Mouse (Mus musculus) embryonic facial prominence, embryonic 14.5 days (tissue): ENCODE measurements at regions not wholly inside any gene's neighbourhood (a gene's known extent, or its start where the extent isn't known, plus 50 kb on each side); places are given as distances from the start of the nearest gene placed in this dataset.

Experiments used
- ATAC-seq: fragments of 200-750 bp; cut with Nextera tagmentation; 2 replicates; pipeline ENCODE4 v1.8.0; 2017; ENCODE audit warnings: low read depth, moderate number of reproducible peaks, moderate TSS enrichment
- DNase-seq: peaks from one replicate; pipeline ENCODE4 v3.0.0-alpha.2; 2015; ENCODE audit warnings: low spot score
- H3K27ac ChIP-seq: fragments of 300-500 bp; sonication (generic); replicated peaks from 2 replicates; pipeline ENCODE4 v1.5.1; 2014; ENCODE audit warnings: low read depth, mild to moderate bottlenecking, low read length, moderate library complexity
- H3K27me3 ChIP-seq: fragments of 300-500 bp; sonication (generic); replicated peaks from 2 replicates; pipeline ENCODE4 v1.6.1; 2014; ENCODE audit warnings: low read length; ENCODE audit not compliant: control insufficient read depth, insufficient read depth
- H3K36me3 ChIP-seq: fragments of 300-500 bp; sonication (generic); 2 replicates; pipeline ENCODE4 v1.6.1; 2014; ENCODE audit warnings: low read length, mixed read lengths; ENCODE audit not compliant: control insufficient read depth, insufficient read depth
- H3K4me1 ChIP-seq: fragments of 300-500 bp; sonication (generic); 2 replicates; pipeline ENCODE4 v1.6.1; 2014; ENCODE audit warnings: antibody characterized with exemption, low read length; ENCODE audit not compliant: control insufficient read depth, insufficient read depth
- H3K4me2 ChIP-seq: fragments of 300-500 bp; sonication (generic); 2 replicates; pipeline ENCODE4 v1.6.1; 2014; ENCODE audit warnings: low read depth, mild to moderate bottlenecking, low read length, moderate library complexity, mixed read lengths
- H3K4me3 ChIP-seq: fragments of 300-500 bp; sonication (generic); 2 replicates; pipeline ENCODE4 v1.5.1; 2014; ENCODE audit warnings: low read depth, mild to moderate bottlenecking, low read length
- H3K9ac ChIP-seq: fragments of 300-500 bp; sonication (generic); 2 replicates; pipeline ENCODE4 v1.6.1; 2014; ENCODE audit warnings: low read depth, mild to moderate bottlenecking, low read length, moderate library complexity, mixed read lengths
- H3K9me3 ChIP-seq: fragments of 300-500 bp; sonication (generic); 2 replicates; pipeline ENCODE4 v1.6.1; 2016; ENCODE audit warnings: low read length; ENCODE audit not compliant: control insufficient read depth
- WGBS: fragments of 180-500 bp; shearing (Covaris S2); extraction: QIAGEN DNeasy Blood & Tissue Kit; methylation state at CpG from one replicate; pipeline ENCODE4 v1.1.7; 2014; 5-methylcytosine and 5-hydroxymethylcytosine counted together

DNA sequence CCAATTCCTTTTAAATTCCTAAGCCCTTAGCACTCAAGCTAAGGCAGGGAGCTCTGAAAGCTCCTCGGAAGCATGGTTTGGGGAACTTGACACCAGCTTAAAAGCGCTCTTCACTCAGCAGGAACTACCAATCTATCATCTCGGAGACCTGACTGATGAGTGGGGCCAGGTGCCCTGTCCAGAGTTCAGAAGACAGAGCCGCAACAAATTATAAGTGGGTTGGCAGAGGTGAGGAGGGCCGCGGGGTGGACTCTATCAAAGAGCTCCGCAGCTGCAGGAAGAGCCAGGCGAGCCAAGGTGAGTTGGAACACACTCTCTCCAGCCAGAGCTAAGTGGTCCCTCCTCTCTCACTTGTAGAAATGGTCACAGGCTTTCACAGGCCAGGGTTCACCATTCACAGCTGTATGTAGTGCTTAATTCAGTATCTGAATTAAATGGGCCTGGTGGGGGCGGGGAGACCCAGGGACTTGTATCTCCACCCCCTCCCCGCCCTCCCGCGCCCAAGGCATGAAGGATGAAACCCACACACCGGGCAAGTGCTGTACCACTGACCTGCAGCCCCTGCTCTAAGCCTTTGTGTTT is 180.8 kb downstream of the Stim2 start:
- 43% methylated on average over 12 of the region's 13 CpGs for WGBS
- H3K4me1 ChIP-seq = 0 out of 2 replicates have a peak, but pooled peaks cover 8% of the 10 kb centered on the region
- ATAC-seq = no peak
- peaks cover 4% of the 10 kb centered on the region; the same call in 1 of the 2 replicates for H3K9me3 ChIP-seq
- no peak overlapping the region for H3K27ac ChIP-seq
- H3K4me3 ChIP-seq = no peak overlapping the region
- no peak overlapping the region for H3K9ac ChIP-seq
- no peak overlapping the region for H3K4me2 ChIP-seq
- H3K36me3 ChIP-seq = no peaks in the 10 kb centered on the region
- H3K27me3 ChIP-seq = no peaks in the 10 kb centered on the region
- DNase-seq = no peak

DNA sequence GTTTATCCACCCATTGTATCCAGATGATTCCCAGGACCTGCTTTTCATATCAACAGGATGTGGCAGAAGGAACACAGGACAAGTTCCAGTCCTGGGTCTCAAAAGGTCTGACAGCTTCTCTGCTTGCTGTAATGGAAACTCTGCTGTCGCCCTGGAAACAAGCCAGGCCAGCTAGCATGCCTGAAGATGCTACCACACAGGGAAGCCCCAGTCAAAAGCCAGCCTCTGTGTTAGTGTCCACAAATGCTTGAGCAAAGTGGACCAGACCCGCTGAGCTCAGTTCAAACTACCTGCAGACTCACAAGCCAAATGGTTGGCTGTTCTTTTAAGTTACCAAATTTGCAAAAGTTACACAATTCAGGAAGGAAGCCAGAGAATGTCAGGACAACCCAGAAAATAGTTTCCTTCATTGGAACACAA is 181.9 kb downstream of the Stim2 start:
- Histone ChIP-seq H3K27ac (no peak overlapping the region), H3K4me3 (no peak overlapping the region), H3K9me3 (no peaks in the 10 kb centered on the region), H3K4me1 (0 out of 2 replicates have a peak, but pooled peaks cover 8% of the 10 kb centered on the region), H3K36me3 (no peaks in the 10 kb centered on the region), H3K4me2 (no peak overlapping the region), H3K9ac (no peak overlapping the region), H3K27me3 (no peaks in the 10 kb centered on the region)
- DNase-seq (peak; percentile 68), ATAC-seq (peak; percentile 41; the same call in 1 of the 2 replicates)
- 37% methylated on average over 2 of the region's 2 CpGs for WGBS

DNA sequence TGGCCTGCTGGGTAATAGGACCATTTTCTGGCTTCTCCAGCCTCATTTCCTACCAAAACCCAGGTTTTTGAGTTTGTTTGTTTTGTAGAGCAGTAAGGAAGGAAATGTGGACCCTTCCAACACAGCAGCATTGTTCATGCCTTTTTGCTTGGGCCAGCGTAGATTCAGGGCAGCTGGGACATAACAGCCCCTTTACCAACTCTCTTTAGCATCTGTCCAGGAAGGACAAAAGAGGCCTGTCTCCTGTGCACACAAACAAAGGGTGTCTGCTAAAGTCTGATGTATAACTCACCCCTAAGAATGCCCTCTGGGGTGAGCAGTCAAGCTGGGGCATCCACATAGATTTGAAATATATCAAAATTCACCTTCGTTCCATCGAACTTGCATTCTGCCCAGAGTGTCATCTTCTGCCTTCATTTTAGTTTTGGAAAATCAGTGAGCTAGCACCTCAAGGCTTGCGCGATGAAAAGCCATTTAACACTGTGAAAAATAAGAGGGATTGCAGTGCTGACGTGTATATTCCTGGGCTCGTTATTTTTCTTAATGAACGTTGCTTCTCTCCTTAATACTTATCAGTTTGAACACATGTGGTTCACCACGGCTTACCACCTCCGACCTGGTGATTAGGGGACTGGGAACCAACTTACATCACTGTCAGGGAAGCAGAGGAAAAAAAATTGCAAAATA is 182.5 kb downstream of the Stim2 start:
- WGBS = 54% methylated on average over 10 of the region's 10 CpGs
- Histone ChIP-seq H3K9me3 (no peaks in the 10 kb centered on the region), H3K9ac (no peak overlapping the region), H3K4me3 (no peak overlapping the region), H3K27ac (no peak overlapping the region; the same call in 1 of the 2 replicates), H3K4me2 (no peak overlapping the region; the same call in 1 of the 2 replicates), H3K27me3 (no peaks in the 10 kb centered on the region), H3K36me3 (no peaks in the 10 kb centered on the region), H3K4me1 (0 out of 2 replicates have a peak, but pooled peaks cover 8% of the 10 kb centered on the region)
- ATAC-seq (0 out of 2 replicates have a peak, but pooled peaks have one; percentile 12), DNase-seq (no peak)

DNA sequence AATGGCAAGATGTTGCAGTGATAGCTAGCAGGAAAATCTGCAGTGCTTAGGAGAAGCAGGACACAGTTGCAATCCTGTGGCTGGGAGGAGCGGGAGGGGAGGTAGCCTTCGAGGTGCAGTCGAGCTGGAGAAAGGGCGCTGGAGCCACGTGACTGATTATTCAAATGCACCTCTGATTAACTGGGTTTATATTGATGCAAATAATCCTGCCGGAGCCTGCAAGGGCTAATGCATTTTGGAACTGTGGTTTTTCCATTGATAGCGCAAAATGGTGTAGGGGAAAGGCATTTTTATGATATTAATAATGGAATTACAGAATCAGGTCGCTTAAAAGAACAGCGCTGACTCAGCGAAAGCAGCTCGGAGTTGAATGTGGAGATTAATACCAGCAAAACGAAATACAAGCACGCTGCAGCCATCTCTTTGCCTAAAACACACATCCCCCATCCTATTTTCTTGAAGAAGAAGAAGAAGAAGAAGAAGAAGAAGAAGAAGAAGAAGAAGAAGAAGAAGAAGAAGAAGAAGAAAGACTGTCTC is 183.1 kb downstream of the Stim2 start:
- no peak for DNase-seq
- no peak overlapping the region for H3K9ac ChIP-seq
- no peak overlapping the region for H3K27ac ChIP-seq
- 0 out of 2 replicates have a peak, but pooled peaks cover 8% of the 10 kb centered on the region for H3K4me1 ChIP-seq
- H3K4me2 ChIP-seq = no peak overlapping the region; the same call in 1 of the 2 replicates
- H3K27me3 ChIP-seq = no peaks in the 10 kb centered on the region
- no peak overlapping the region for H3K4me3 ChIP-seq
- no peaks in the 10 kb centered on the region for H3K36me3 ChIP-seq
- ATAC-seq = no peak
- H3K9me3 ChIP-seq = no peaks in the 10 kb centered on the region
- WGBS = 27% methylated on average over 13 of the region's 13 CpGs

DNA sequence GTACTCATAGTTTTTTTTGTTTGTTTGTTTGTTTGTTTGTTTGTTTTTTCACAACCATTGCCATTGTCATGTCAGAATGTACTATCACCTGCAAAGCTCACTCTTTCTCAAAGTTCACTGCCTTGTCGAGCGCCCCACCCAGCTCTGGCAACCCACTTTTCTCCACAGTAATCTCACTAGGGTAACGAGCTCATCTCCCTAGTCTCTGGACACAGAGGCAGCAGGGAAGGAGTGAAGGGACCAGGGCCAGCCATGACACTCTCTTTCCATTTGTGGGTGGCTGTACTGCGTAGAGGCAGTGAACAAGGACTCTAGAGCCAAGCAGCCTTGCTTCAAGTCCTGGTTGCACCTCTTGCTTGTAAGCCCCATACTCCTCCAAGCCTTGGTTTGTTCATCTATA is 184.5 kb downstream of the Stim2 start:
- 89% methylated on average over 4 of the region's 4 CpGs for WGBS
- H3K4me1 ChIP-seq = 0 out of 2 replicates have a peak, but pooled peaks cover 8% of the 10 kb centered on the region
- no peak overlapping the region for H3K27ac ChIP-seq
- H3K4me3 ChIP-seq = no peak overlapping the region
- no peak for DNase-seq
- H3K9me3 ChIP-seq = no peaks in the 10 kb centered on the region
- no peak for ATAC-seq
- H3K9ac ChIP-seq = no peak overlapping the region
- H3K36me3 ChIP-seq = no peaks in the 10 kb centered on the region
- no peak overlapping the region for H3K4me2 ChIP-seq
- no peaks in the 10 kb centered on the region for H3K27me3 ChIP-seq

DNA sequence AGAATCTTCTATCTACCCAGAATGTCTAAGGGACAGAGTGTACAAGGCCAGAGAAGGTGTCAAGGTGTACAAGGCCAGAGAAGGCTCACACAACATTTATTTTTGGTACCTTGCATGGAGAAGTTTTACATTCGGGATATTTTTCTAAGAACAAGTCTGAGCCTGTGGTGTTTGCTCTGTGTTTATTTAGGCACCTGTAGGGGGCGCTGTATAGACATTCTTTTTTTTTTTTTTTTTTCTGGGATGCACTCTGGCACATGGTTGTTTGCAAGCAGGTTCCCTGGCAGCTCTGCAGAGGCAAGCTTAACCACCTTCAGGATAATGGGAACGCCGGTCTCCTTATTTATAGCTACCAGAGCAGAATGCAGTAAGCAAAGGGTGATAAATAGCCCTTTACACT is 187.4 kb downstream of the Stim2 start:
- H3K27ac ChIP-seq = no peak overlapping the region
- DNase-seq (no peak), ATAC-seq (no peak)
- no peaks in the 10 kb centered on the region for H3K9me3 ChIP-seq
- no peaks in the 10 kb centered on the region for H3K27me3 ChIP-seq
- H3K4me2 ChIP-seq = no peak overlapping the region
- WGBS = 61% methylated on average over 4 of the region's 4 CpGs
- 0 out of 2 replicates have a peak, but pooled peaks cover 4% of the 10 kb centered on the region for H3K4me1 ChIP-seq
- H3K4me3 ChIP-seq = no peak overlapping the region
- H3K9ac ChIP-seq = no peak overlapping the region
- H3K36me3 ChIP-seq = no peaks in the 10 kb centered on the region

DNA sequence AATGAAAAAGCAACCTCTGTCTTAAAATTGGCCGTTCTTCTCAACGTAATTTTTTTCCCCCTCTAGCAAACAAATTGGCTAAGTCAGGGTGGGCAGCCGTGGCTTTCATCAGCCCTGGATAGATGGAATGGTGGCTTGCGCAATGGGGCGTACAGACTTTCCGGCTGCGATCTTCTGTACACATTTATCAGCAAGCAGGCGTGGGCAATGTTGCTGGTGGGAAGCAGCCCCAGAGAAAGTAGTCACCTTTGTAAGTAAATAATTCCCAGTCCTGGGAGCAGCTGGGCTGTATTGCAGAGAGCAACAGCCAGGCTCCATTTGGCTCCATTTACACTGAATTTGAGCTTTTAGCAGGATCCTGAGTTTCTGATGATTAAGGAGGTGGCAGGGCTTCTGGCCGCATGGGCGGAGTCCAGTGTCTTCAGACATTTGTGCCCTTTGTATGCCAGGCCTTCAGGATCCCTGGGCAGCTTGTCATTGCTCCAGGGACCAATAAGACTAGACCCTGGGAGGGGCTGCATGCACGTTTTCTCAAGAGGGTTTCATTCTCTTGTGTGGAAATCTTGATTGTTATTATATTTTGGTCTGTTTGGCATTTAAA is 187.9 kb downstream of the Stim2 start:
- no peak for DNase-seq
- Histone ChIP-seq H3K27ac (no peak overlapping the region), H3K4me1 (0 out of 2 replicates have a peak, but pooled peaks cover 2% of the 10 kb centered on the region), H3K27me3 (no peaks in the 10 kb centered on the region), H3K9me3 (no peaks in the 10 kb centered on the region), H3K4me2 (no peak overlapping the region), H3K9ac (no peak overlapping the region), H3K4me3 (no peak overlapping the region), H3K36me3 (no peaks in the 10 kb centered on the region)
- whole genome bisulfite sequencing = 71% methylated on average over 11 of the region's 11 CpGs
- no peak for ATAC-seq

DNA sequence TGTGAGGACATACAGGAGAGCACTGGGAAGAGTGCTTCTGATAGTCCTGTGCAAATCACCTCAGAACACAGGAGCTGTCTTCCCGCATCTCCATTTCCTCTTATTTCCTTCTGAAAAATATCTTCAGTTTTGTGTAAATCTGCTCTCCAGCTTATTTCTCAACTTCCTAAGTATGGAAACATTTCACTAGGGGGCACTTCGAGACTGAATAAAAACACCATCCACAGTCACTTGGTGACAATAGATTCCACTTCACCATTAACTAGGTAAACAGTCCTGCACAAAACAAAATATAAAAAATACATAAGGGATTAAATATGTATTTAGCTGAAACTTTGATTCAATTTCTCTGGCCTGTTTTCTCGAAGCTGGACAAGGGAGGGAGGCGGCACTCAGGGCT is 193.4 kb downstream of the Stim2 start:
- ATAC-seq = no peak
- no peaks in the 10 kb centered on the region for H3K27me3 ChIP-seq
- no peak overlapping the region for H3K4me3 ChIP-seq
- no peaks in the 10 kb centered on the region for H3K36me3 ChIP-seq
- no peak overlapping the region for H3K9ac ChIP-seq
- H3K4me2 ChIP-seq = no peak overlapping the region
- H3K9me3 ChIP-seq = no peaks in the 10 kb centered on the region
- H3K27ac ChIP-seq = no peak overlapping the region
- H3K4me1 ChIP-seq = no peaks in the 10 kb centered on the region
- DNase-seq = peak; percentile 32
- 68% methylated on average over 4 of the region's 4 CpGs for WGBS
